Mouse (Mus musculus): ENCODE results near the gene Apol7a.

Apol7a gene

GRCm38 (mm10) chr15:77348146-77348545 lies 50.8 kb downstream of the Apol7a start:
- no peak for DNase-seq (ENCODE audit: extremely low spot score, low spot score)

DNA sequence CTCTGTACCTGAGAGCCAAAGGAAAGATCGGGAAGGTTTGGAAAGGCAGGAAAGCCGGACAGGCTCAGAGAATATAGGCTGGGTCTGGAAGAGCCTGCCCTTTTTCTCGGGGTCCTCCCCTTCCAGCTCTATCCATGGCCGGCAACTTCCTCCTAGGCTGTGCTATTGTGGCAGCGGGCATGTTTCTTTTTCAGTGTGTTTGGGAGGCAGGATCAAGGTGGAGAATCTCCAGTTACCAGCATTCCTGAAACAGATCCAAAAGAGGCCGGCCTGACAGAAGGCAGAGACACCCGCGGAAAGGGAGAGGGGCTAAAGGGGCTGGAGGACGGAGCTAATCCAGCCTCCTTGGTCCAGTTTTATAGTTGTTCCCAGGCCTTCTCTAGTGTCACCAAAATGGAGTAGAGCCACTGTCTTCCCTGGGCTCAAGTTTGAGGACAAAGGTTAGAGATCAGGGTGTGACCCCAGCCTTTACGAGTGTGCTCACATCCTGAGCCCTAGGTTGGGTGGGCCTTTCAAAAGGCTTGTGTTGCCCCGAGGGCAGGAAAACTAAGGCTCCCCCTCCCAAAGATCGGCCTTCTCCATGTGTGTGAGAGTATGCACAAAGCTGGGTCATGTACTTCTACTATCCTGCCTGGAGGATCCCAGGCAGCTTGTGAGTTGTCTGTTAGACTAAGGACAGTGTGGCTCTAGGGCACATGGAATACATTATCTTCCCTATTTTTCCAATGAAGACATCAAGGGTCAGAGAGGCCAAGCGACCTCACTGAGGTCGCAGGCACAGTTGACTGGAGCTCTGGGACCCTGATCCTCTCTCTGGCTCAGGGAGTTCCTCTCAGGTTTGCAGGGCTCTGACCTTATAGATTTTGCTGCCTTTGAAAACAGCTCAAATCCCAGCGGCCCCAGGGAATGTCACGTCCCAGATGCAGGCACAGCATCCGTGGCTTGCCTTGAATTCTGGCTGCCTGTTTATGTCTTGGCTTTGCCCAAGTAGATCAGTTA lies 54.5 kb downstream of the Apol7a start:
- DNase-seq (ENCODE audit: extremely low spot score, low spot score), result no peak

GRCm38 (mm10) chr15:77343527-77344091 lies 55.3 kb downstream of the Apol7a start:
- peak; percentile 92 for DNase-seq (ENCODE audit: extremely low spot score, low spot score)

DNA sequence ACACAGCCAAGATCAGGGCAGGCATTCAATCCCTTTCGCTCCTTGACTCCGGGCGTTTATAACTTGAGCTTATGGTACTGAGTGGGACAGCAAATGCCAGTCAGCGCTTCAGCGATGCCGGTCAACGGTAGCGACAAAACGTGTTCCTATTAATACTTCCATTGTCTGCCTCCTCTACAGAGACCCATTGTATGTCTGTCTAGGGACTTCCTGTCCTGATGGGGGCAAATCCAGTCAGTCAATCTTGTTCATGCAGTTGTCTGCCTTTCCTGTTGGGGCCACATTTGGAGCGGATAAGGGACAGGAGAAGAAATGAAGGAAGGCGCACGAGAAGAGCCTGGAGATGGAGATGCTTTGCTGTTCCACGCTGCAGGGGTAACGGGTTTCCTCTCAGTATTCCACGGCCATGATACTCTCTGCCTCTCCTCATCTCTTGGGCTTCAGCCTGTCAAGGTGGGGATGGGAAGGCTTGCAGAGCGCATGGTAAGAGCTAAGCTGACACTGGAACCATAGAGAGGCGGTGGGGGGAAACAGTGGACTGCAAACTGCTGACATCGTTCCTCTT lies 55.9 kb downstream of the Apol7a start:
- peak; percentile 64 for DNase-seq (ENCODE audit: extremely low spot score, low spot score)

GRCm38 (mm10) chr15:77342005-77342404 lies 56.9 kb downstream of the Apol7a start:
- no peak for DNase-seq (ENCODE audit: extremely low spot score, low spot score)

DNA sequence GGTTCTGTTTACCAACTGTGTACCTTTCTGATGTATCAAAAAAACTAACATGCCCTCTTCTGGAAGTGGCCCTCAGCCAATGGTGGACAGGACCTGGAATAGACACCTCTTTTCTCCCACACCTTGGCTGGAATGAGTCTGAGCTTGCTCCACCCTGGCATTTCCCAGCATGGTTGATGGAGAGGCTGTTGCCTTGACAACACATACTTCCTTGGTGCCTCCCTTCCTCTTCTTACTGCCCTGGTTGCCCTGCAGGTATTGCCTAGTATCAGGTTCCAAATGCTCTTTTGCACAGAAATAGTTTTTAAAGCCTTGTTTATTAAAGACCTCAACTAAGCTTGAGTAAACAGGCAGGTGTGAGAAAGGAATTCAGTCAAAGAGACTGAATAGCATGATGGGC lies 58.3 kb downstream of the Apol7a start:
- no peak for DNase-seq (ENCODE audit: extremely low spot score, low spot score)

DNA sequence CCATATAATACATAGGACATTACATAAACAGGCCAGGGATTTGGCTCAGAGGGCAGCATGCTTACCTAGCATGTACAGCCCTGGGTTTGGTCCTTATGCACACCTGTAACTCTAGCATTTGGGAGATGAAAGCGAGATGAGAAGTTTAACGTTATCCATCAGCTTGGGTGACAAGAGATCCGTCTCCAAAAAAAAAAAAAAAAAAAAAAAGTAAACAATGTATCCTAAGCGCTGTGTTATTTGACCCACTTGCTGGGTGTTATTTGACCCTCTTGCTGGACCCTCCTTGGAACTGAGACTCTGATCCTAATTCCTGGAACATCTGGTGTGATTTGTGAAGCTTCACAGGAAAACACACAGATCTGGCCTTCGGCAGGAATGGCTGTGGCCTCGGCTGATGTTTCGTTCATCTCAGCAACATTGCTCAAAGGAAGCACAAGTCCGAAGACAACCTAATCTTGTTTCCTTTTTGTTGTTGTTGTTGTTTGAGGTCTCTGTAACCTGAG lies 59.9 kb downstream of the Apol7a start:
- no peak for DNase-seq (ENCODE audit: extremely low spot score, low spot score)

DNA sequence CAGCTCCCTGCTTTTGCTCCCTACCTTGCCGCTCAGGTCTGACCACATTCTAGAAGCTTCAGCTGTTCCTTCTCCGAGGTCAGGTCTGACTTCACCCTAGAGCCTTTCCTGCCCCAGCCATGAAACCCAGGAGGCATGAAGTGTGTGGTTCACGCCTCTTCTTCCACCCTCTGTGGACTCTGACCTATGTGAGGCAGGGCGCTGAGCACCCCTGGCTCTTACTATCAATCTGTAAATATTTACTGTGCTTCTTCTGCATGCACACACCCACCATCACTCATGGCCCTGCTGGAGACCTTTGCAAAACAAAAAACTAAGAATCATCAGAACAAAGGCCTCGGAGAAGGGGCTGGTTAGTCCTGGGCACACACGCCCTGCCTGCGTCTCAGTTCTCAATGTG lies 60.5 kb downstream of the Apol7a start:
- DNase-seq (ENCODE audit: extremely low spot score, low spot score), result no peak
